Mouse (Mus musculus) kidney, postnatal 25 days (tissue): ENCODE measurements around the gene Maea.
A peak's percentile ranks its signal among the peaks of the same experiment; 100 is the strongest.
"Not testable (repeated sequence)": the region's sequence is repeated elsewhere in the genome, so short reads cannot be mapped to it uniquely, and the experiment has no call there.

ENCODE experiments used
- DNase-seq, 2 experiments: peaks; one replicate each; pipeline ENCODE4 v3.0.0; 2021; ENCODE audit warnings: mixed read lengths in 2 of 2

The Maea gene

DNA sequence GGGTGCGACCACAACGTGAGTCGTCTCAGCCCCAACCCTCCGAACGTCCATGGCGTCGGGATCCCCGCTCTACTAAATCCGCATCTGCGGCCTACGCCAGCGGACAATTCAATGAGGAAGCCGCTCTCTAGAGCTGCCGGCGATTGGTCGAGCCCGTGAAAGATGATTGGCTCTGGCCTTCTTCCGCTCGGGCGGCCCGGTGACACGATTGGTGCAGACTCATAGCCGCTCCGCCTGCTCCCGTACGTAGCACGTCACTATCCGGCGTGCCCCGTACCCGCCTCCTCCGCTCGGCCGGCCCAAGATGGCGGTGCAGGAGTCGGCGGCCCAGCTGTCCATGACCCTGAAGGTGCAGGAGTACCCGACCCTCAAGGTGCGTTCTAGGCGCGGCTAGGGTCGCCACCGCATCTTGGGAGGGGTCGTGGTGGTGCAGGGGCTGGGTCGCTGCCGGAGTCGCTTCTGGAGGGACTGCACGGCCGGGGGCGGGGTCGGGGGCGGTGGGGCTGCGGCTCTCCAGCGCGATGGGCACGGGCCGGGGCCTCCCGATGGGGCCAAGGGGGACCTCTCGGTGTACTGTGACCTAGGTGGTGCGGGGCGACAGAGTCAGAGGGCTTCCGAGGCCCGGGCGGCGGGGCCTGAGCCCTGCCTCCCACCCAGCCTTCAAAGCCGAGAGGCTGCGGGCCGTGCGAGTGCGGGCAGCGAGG lies at the start of gene Maea:
Gene Maea (plus strand): TSS at position 237 of the 704 bp plus-strand sequence.
- DNase-seq = peak; percentile 96 to 99

- DNase-seq = no peak
Measured at GRCm38 (mm10) chr5:33293796-33294430, 41.4 kb upstream of the Maea start.

DNA sequence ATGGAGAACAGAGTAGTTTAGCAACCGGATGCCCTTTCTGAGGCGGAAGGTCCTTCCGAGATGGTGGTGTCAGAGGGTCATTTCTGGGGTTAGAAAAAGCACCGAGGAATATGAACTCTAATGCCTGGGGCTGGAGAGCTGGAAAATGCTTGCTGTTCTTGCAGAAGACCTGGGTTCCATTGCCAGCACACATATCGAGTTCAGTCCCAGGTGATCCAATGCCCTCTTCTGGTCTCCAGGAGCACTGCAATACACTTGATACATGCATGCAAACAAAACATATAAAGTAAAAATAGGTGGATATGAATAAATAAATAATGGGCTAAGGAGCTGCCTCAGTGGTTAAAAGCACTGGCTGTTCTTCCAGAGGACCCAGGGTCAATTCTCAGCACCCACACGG lies 38.1 kb upstream of the Maea start:
- DNase-seq = peak; percentile 38 to 69

GRCm38 (mm10) chr5:33301801-33302200 lies 33.5 kb upstream of the Maea start:
- DNase-seq = no peak

DNA sequence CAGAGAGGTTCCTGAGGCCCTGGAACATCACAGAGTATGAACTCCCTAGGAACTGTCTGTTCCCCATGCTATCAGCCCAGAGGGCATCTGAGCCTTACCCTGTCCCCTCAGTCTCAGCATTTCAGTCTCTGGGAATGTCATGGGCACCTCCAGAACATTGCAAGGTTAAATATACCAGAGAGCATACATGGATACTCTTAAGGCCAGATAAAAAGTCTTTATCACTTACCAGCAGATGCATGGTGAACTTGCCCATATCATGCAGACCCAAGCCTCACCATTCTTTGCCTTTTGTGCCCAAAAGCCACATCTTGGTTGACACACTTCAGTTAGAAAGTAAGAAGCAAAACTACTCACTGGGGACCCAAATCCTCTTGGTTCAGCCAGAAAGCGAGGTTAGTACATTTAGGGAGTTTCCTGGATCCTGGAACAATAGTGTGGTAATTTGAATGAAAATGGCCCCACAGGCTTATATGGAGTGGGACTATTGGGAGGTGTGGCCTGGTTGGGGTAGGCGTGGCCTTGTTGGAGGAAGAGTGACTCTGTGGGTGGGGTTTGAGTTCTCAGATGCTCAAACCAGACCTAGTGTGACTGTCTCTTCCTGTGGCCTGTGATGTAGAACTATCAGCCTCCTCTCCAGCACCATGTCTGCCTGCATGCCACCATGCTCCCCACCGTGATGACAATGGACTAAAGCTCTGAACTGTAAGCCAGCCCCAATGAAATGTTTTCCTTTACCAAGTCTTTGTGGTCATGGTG lies 24.4 kb upstream of the Maea start:
- no peak for DNase-seq

DNA sequence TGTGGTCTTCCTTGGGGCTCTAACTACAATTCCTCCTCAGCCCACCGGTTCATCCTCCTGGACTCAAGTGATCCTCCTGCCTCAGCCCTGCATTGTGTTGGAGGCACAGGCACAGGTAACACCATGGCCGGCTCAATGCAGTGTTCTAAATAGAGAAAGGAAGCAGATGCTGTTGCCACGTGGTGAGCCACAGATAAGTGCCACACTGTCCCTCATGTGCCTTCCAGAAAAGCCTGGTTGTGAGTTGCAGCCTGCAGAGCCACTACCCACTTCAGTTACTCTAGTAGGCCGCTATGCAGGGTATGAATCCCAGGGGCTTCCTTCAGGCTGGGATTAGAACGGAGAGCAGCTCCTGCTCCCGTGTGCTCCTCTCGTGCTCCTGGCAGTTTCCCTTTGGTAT lies 23.1 kb upstream of the Maea start:
- no peak for DNase-seq

DNA sequence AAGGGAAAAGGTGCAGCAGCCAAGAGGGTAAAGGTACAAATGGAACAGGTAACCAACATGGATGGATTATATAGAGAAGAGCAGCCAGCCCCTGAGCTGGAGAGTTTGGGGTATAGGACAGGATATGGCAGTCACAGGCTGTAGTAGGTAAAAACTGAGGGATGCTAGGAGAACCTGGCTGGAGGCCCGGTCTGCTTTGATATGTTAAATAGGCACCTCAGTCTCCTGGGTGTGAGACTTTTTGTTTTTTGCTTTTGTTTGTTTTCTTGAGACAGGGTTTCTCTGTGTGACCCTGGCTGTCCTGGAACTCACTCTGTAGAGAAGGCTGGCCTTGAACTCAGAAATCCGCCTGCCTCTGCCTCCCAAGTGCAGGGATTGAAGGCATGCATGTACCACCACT lies 10.8 kb upstream of the Maea start:
- no peak for DNase-seq

DNA sequence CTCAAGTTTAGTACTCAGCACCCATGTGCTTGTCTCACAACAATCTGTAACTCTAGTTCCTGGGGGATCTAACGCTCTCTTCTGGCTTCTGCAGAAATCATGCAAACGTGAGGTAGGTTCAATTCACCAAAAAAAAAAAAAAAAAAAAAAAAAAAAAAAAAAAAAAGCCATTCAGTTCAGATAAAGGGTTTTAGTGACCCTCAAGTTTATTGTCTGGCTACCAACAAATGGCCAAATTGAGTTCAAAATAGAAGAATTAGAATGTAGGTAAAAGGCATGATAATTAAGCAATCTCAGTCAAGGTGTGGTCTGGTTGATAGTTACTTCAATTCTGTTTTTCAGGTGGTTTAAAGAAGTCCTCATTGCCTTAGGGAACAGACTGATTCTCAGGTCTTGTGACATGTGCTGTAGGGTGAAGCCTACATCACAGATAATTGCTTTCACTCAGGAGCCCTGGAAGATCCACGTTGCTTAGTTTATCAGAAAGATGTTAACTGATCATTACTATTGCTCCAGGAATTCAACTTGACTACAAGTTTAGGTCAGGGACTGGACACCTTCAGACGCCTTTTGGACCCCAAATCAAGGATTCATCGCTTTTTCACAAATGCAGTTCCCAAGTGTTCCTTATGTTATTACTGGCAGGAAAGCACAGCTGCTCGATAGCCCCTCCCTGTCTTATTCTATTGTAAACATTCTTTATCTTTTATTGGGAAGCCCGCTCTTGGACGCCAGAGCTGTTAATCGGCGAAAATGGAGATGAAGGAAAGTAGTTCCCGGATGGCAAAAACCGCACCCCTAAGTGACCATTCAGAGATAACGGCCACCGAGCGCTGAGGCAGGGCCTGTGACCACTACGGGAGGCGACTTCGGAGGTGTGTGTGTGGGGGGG lies 682 bp upstream of the Maea start:
- no peak for DNase-seq

GRCm38 (mm10) chr5:33335977-33336360 lies 660 bp downstream of the Maea start:
- peak; percentile 44 to 70 for DNase-seq

- DNase-seq = peak in 1 of 2 experiments; percentile 40
Measured at GRCm38 (mm10) chr5:33337206-33337605, 1.9 kb downstream of the Maea start.

DNA sequence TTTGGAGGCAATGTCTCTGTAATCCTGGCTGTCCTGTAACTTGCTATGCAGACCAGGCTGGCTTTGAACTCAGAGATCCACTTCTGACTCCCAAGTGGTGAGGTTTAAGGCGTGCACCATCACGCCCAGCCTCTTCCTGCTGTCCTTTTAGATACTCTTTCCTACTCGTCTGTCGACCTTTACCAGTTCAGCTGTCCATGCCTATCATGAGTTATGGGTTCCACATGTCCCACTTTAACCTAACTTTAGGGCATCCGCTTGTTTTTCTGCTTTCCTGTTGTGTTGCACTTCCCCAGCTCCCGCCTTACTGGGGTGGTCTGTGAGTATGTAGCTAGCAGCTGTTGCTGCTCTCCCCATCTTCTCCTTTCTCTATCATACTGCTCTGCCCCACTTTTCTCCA lies 5.9 kb downstream of the Maea start:
- no peak for DNase-seq

DNA sequence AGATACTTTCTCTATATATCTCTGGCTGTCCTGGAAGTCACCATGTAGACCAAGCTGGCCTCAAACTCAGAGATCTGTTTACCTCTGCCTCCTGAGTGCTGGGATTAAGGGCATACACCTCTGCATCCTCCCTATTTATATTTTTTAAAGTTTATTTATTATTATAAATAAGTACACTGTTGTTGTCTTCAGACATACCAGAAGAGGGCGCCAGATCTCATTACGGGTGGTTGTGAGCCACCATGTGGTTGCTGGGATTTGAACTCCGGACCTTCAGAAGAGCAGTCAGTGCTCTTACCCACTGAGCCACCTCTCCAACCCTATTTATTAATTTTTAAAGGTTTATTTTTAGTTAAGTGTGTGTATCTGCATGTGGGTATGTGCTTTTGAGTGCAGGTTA lies 6.9 kb downstream of the Maea start:
- DNase-seq = not testable (repeated sequence)

GRCm38 (mm10) chr5:33342821-33343220 lies 7.5 kb downstream of the Maea start:
- no peak for DNase-seq

DNA sequence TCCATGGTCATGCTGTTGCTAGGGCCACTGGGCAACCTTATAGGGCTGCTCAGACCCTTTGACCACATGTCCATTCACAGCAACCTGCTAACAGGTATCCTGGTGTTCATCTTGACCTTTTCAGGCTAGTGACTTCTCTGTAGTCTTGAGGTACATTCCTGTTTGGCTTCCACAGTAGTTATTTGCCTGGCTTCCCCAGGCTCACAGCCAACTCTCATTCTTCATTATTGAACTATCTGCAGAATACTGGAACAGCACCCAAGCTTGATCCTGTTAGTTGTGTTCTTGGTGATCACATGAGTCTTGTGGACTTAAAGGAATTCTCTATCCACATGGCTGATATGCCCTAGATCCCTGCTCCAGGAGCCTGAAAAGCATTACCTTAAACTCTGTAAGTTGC lies 8.3 kb downstream of the Maea start:
- peak in 1 of 2 experiments; percentile 53 for DNase-seq

- no peak for DNase-seq
Measured at GRCm38 (mm10) chr5:33344070-33344469, 8.8 kb downstream of the Maea start.

- peak in 1 of 2 experiments; percentile 54 for DNase-seq
Measured at GRCm38 (mm10) chr5:33347620-33348019, 12.3 kb downstream of the Maea start.

DNA sequence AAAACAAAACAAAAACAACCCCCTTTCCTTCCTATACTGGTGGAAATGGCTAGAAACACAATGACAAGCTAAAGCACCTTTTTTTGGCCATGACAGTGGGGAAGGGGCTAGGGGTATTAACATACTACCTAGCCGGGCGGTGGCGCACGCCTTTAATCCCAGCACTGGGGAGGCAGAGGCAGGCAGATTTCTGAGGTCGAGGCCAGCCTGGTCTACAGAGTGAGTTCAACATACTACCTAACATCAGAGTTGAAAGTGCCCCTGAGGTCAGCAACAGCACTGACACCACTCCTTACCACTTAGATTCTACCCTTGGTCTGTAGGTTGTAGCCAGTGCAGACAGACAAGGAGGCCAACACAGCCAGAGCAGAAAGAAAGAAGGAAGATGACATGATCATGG lies 13.9 kb downstream of the Maea start:
- DNase-seq = no peak

DNA sequence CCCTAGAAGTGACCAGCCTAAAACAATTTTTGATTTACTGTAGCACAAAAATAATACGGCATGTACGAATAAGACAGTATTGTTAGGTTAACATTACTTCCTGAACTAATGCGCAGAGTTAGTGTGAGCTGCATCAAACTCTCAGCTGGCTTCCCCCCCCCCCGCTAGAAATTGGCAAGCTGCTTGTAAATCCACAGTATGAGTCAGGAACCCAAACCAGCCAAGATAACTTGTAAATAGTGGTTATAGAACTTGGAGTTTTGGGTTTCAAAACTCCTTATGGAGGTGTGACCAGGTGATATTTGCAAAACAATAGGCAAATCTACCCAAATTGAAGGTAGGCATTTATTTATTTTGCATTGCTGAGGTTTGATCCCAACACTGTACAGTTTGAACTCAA lies 14.4 kb downstream of the Maea start:
- no peak for DNase-seq

DNA sequence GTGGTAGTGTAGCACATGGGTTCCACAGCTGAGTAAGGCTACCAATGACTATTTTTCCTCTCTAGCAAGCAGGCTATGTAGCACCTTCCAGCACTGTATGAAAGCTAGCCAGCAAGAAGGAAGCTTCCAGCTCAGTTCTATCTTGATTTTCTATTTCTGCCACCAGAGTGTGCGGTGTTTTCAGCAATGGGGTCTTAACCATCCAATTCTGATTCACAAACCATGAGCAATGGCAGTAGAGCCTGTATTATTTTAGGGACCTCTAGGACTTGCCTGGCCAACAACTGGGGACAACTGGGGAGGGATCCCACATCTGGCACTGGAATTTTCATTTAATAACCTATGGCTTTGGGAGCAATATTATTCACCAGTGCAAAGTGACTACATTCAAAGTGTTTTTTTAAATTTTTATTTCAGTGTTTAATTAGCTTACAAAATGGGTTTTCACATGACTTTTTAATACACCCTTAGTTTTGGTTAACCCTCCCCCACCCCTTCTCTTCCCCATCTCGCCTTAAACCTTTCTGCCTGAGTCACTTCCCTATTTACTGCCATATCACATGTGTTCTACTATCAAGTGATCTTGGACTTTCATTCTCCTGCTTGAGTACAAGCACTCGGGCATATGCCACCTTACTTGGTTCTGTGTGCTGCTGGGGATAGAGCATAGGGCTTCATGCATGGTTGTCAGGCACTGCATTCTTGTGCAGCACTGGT lies 16.4 kb downstream of the Maea start:
- no peak for DNase-seq

DNA sequence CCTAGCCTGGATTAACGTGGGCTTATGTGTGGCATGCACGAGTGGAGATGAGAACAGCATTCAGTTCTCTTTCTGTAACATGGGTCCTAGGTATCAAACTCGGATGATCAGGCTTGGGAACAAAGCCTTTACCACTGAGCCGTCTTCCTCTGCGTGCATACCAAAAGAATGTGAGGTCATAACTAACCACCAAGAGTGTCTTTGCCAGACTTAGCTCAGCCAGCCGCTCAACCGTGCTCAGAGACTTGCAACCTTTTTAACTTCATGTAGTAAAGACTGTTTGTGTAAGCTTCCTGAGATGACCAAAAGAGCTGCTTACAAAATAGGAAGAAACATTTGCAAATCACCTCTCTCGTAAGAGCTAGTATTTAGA lies 16.9 kb downstream of the Maea start:
- DNase-seq = peak in 1 of 2 experiments; percentile 34

DNA sequence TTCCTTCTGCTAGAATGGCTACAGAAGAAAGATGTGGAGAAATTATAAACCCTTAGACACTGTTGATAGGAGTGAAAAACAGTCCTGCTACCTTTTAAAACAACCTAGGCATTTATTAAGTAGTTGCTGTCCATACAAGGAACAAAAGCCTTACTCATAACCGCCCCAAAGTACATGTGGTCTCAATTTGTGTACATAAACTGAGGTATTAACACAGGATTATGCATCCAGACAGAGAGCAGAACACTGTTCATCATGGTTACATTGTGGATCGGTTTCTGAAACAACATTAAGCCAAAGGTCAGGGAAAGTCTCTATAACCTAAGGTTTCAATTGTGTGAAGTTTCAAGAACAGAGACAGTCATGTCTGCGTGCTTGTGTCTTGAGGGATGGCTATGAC lies 17.7 kb downstream of the Maea start:
- no peak for DNase-seq

- DNase-seq = no peak
Measured at GRCm38 (mm10) chr5:33357494-33357893, 22.2 kb downstream of the Maea start.
